Mouse (Mus musculus): ENCODE results near the gene Tmem167.

Tmem167 gene

GRCm38 (mm10) chr13:90183536-90183935, 94.6 kb downstream of the Tmem167 start:
- no peak for DNase-seq (ENCODE audit: low spot score)

- no peak for DNase-seq (ENCODE audit: low spot score)
Measured at GRCm38 (mm10) chr13:90186694-90187093, 97.8 kb downstream of the Tmem167 start.

- DNase-seq (ENCODE audit: low spot score), result no peak
Measured at GRCm38 (mm10) chr13:90188021-90188420, 99.1 kb downstream of the Tmem167 start.

- DNase-seq (ENCODE audit: low spot score), result no peak
Measured at GRCm38 (mm10) chr13:90191794-90192193, 102.9 kb downstream of the Tmem167 start.
